Mouse (Mus musculus) hindbrain, embryonic 13.5 days (tissue): ENCODE data around the gene Usp54. TPM values are rescaled to one million over a fixed set of nuclear protein-coding genes. Genes with fewer than 3 reads are reported as not detected.
A peak's percentile ranks its signal among the peaks of the same experiment; 100 is the strongest.
"Not testable (repeated sequence)": the region's sequence is repeated elsewhere in the genome, so short reads cannot be mapped to it uniquely, and the experiment has no call there.

Experiments used
- ATAC-seq: fragments of 200-750 bp; cut with Nextera tagmentation; 2 replicates; pipeline ENCODE4 v1.8.0; 2017; ENCODE audit warnings: moderate TSS enrichment; ENCODE audit not compliant: low FRiP score
- H3K27ac ChIP-seq: fragments of 300-500 bp; sonication (generic); 2 replicates; pipeline ENCODE4 v1.5.1; 2015; ENCODE audit warnings: inconsistent platforms, mild to moderate bottlenecking, moderate library complexity
- H3K27me3 ChIP-seq: fragments of 300-500 bp; sonication (generic); 2 replicates; pipeline ENCODE4 v1.6.1; 2015; ENCODE audit warnings: mild to moderate bottlenecking, inconsistent platforms
- H3K36me3 ChIP-seq: fragments of 300-500 bp; sonication (generic); 2 replicates; pipeline ENCODE4 v1.6.1; 2015; ENCODE audit warnings: mild to moderate bottlenecking, inconsistent platforms
- H3K4me1 ChIP-seq: fragments of 300-500 bp; sonication (generic); replicated peaks from 2 replicates; pipeline ENCODE4 v1.6.1; 2015; ENCODE audit warnings: inconsistent platforms
- H3K4me2 ChIP-seq: fragments of 300-500 bp; sonication (generic); 2 replicates; pipeline ENCODE4 v1.6.1; 2015; ENCODE audit warnings: inconsistent platforms, mild to moderate bottlenecking, moderate library complexity
- H3K4me3 ChIP-seq: fragments of 300-500 bp; sonication (generic); 2 replicates; pipeline ENCODE4 v1.5.1; 2015; ENCODE audit warnings: mild to moderate bottlenecking, inconsistent platforms
- H3K9ac ChIP-seq: fragments of 300-500 bp; sonication (generic); 2 replicates; pipeline ENCODE4 v1.6.1; 2015; ENCODE audit warnings: mild to moderate bottlenecking, inconsistent platforms
- H3K9me3 ChIP-seq: fragments of 300-500 bp; sonication (generic); 2 replicates; pipeline ENCODE4 v1.6.1; 2016; ENCODE audit warnings: inconsistent platforms
- WGBS: fragments of 180-500 bp; shearing (Covaris S2); methylation state at CpG from one replicate; pipeline ENCODE4 v1.1.7; 2015; 5-methylcytosine and 5-hydroxymethylcytosine counted together
- polyA plus RNA-seq: library from polyadenylated mRNA; unstranded; fragments of >200 nt; fragmentation: Nextera tagmentation; extraction: Ambion mirVana; gene quantifications from 2 replicates; pipeline ENCODE4 v1.2.1, GENCODE M21; 2015

Gene Usp54
- polyA plus RNA-seq, 1 experiment from 2014 or later: 9.3 TPM

DNA sequence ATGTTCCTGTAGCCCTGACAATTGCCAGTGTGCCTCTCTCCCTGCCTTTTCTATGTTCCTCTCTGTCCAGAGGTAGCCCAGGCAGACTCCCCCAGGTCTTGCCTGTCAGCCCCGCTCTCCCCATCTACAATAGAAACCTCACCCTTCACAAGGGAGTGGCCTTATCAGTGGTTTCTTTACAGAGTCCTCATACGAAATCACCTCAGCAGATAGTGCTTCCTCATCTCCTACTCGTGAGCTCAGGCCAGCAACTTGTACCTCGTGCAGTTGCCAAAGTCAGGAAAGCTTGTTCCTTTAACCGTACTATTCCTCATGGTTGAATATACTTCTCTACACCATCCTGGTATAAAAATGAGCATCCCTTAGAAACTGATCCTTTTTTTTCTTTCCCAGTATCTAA, 53.4 kb downstream of the Usp54 start:
- peaks cover 39% of the 10 kb centered on the region for H3K36me3 ChIP-seq
- no peaks in the 10 kb centered on the region for H3K4me1 ChIP-seq
- H3K27me3 ChIP-seq: no peaks in the 10 kb centered on the region
- H3K9ac ChIP-seq: no peak overlapping the region
- ATAC-seq: no peak
- H3K4me2 ChIP-seq: no peak overlapping the region
- WGBS: 90% methylated on average over 5 of the region's 5 CpGs
- no peak overlapping the region for H3K27ac ChIP-seq
- no peak overlapping the region for H3K4me3 ChIP-seq
- H3K9me3 ChIP-seq: no peaks in the 10 kb centered on the region

DNA sequence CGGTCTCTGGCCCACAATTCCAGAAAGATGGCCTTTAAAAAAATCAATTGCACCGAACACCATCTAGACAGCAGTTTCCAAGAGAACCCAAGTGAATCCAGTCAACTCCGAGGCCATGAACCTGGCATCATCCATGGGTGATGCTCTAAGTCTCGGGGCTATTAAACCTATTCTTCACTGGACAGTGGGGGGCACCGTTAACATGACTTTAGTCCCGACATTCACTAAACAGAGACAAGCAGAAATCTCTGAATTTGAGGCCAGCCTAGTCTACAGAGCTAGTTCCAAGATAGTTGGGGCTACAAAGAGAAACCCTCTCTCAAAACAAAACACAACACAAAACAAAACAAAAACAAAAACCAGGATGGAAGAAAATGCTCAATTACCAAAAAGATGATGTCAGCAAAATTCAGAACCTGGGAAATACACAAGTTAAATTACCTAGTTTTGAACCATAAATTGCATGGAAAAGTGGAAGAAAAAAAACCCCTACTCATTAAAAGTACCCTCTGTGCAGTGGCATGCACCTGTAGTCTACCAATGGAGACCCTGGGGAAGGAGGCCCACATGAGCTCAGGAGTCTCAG, 61.9 kb downstream of the Usp54 start:
- no peak for ATAC-seq
- Histone ChIP-seq H3K4me2 (no peak overlapping the region), H3K9ac (no peak overlapping the region), H3K9me3 (no peaks in the 10 kb centered on the region), H3K4me1 (no peaks in the 10 kb centered on the region), H3K36me3 (peaks cover 30% of the 10 kb centered on the region), H3K27ac (no peak overlapping the region), H3K27me3 (no peaks in the 10 kb centered on the region), H3K4me3 (no peak overlapping the region)
- WGBS: 60% methylated on average over 6 of the region's 6 CpGs

DNA sequence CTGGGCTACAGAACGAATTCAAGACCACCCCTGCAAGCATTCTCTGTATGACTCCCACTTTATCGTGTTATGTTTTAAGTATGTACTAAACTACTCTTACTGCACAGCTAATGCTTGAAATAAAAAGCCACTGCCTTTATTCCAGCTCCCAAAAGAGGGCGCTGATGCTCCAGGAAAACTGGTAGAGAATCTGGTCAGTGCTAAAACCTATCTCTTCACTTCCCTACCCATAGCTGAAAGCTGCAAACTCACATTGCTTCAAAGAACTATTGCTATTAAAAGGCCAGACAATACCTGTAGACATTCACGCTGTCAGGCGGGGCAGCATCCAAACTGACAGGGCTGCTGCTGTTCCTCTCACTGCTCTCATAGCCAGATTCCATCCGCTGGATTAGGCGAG, 64.7 kb downstream of the Usp54 start:
- no peak overlapping the region for H3K27ac ChIP-seq
- H3K9me3 ChIP-seq: no peaks in the 10 kb centered on the region
- peaks cover 20% of the 10 kb centered on the region for H3K36me3 ChIP-seq
- H3K4me2 ChIP-seq: no peak overlapping the region
- no peaks in the 10 kb centered on the region for H3K4me1 ChIP-seq
- no peak overlapping the region for H3K9ac ChIP-seq
- 54% methylated on average over 7 of the region's 7 CpGs for WGBS
- no peaks in the 10 kb centered on the region for H3K27me3 ChIP-seq
- H3K4me3 ChIP-seq: no peak overlapping the region
- no peak for ATAC-seq

DNA sequence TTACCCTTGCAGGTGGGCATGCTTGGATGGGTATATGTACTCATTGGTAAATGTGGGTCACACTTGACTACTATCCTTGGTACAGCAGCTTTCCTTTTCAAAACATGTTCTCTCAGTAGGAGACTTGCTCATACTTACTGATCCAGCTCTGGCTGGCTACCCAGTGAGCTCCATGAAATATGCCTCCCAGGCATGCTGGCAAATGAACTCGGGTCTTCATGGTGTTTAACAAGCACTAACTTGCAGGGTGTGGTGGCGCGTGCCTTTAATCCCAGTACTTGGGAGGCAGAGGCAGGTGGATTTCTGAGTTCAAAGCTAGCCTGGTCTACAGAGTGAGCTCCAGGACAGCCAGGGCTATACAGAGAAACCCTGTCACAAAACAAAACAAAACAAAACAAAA, 67.7 kb downstream of the Usp54 start:
- not testable (repeated sequence) for H3K27me3 ChIP-seq, H3K4me3 ChIP-seq, H3K4me2 ChIP-seq, H3K4me1 ChIP-seq, H3K27ac ChIP-seq, ATAC-seq, H3K9ac ChIP-seq, H3K9me3 ChIP-seq
- 92% methylated on average over 3 of the region's 3 CpGs for WGBS
- peaks cover 37% of the 10 kb centered on the region for H3K36me3 ChIP-seq

DNA sequence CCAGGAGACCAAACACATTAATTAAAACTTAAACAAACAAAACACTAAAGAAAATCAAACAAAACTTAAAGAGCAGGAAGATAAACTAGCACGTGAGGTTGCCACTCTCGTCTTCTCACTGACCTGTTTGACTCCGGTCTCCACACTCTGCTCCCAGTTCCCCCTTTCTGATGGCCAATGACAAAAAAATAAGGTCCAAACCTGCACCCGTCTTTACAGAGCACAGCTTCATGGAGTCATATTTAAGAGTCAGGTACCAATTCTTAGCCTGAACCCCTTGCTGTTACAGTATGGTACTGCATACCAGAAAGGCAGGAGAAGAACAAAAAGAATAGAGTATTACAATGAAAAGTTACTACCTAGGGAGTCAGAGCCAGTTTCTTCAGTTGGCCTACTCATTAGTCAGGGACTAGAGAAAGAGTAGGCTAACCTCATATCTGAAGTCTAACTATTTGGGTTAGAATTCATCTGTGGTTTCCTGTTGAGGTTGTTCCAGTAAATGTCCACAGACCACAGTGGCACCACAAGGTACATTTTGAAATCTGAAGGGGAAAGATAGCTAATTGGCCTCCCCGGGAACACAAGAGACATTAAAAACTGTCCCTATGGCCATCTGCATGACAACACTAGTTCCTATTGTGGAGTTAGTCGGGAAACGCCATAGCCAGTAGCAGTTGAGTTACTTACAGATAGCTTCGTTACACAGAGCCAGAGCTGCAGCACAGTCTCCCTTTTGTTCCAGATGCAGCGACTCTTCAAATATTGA, 75.4 kb downstream of the Usp54 start:
- H3K9me3 ChIP-seq: no peaks in the 10 kb centered on the region
- no peak for ATAC-seq
- no peak overlapping the region for H3K4me2 ChIP-seq
- WGBS: 82% methylated on average over 9 of the region's 9 CpGs
- H3K27ac ChIP-seq: no peak overlapping the region
- H3K27me3 ChIP-seq: no peaks in the 10 kb centered on the region
- no peaks in the 10 kb centered on the region for H3K4me1 ChIP-seq
- no peak overlapping the region for H3K9ac ChIP-seq
- no peak overlapping the region for H3K4me3 ChIP-seq
- peaks cover 66% of the 10 kb centered on the region for H3K36me3 ChIP-seq

DNA sequence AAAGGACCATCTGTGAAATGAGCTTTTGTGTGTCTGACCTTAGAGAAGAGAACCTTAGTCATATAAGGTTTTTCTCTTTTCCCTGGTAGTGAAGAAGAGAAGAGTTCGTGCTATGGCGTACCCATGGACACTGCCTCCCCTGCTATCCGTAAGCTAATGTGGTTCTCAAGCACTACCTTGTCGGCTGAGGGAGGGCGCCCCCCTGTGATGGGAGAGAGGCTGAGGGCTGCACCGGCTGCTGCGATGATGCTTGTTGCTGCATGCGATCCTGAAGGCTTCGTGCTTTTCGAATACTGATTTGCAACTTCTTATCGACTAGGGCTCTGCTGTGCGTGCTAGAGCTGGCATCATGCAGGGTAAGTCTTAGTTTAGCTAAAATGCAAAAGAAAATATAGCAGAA, 76.2 kb downstream of the Usp54 start:
- Histone ChIP-seq H3K4me3 (no peak overlapping the region), H3K9me3 (no peaks in the 10 kb centered on the region), H3K27ac (no peak overlapping the region), H3K4me2 (no peak overlapping the region), H3K27me3 (no peaks in the 10 kb centered on the region), H3K4me1 (no peaks in the 10 kb centered on the region), H3K9ac (no peak overlapping the region), H3K36me3 (peaks cover 61% of the 10 kb centered on the region)
- ATAC-seq: no peak
- WGBS: 78% methylated on average over 12 of the region's 12 CpGs

DNA sequence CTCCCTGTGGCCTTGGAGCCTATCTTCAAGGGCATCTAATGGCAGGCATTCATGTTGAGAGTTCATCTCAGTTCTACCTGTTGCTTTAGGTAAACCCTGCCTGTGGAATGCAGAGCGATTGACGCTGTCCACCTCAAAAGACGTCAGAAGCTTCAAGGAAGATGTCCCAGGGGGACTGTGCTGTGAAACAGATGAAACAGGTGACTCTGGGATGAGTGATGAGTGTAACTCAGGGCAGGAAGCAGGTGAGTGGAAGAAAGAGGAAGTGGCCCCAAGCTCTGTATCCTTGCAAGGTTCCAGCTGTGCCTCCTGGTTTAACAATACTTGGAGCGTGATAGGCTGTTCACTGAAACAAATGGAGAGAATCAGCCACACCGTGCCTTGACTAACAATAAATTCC, 79.0 kb downstream of the Usp54 start:
- H3K27ac ChIP-seq: no peak overlapping the region
- peaks cover 50% of the 10 kb centered on the region for H3K36me3 ChIP-seq
- no peak overlapping the region for H3K4me2 ChIP-seq
- H3K27me3 ChIP-seq: no peaks in the 10 kb centered on the region
- H3K9ac ChIP-seq: no peak overlapping the region
- no peaks in the 10 kb centered on the region for H3K4me1 ChIP-seq
- no peaks in the 10 kb centered on the region for H3K9me3 ChIP-seq
- 90% methylated on average over 5 of the region's 5 CpGs for WGBS
- H3K4me3 ChIP-seq: no peak overlapping the region
- ATAC-seq: no peak

- 91% methylated on average over 2 of the region's 2 CpGs for WGBS
- Histone ChIP-seq H3K9ac (no peak overlapping the region), H3K27ac (no peak overlapping the region), H3K36me3 (peaks cover 39% of the 10 kb centered on the region), H3K9me3 (no peaks in the 10 kb centered on the region), H3K27me3 (no peaks in the 10 kb centered on the region), H3K4me2 (no peak overlapping the region), H3K4me3 (no peak overlapping the region), H3K4me1 (peaks cover 6% of the 10 kb centered on the region)
- no peak for ATAC-seq
These were observed 90.7 kb downstream of the Usp54 start for GRCm38 (mm10) chr14:20550136-20550535.

GRCm38 (mm10) chr14:20546415-20546814, 94.4 kb downstream of the Usp54 start, which contains the start of gene Ppp3cb:
Gene Ppp3cb (minus strand): TSS chr14:20546573.
- H3K9me3 ChIP-seq: no peaks in the 10 kb centered on the region
- peak within 1 kb of the TSS; percentile 63 for H3K4me2 ChIP-seq
- peak within 1 kb of the TSS; percentile 92 for H3K4me3 ChIP-seq
- H3K4me1 ChIP-seq: peaks cover 19% of the 10 kb centered on the region
- H3K27me3 ChIP-seq: no peaks in the 10 kb centered on the region
- ATAC-seq: peak; percentile 93
- peaks cover 29% of the 10 kb centered on the region for H3K36me3 ChIP-seq
- under 1% methylated on average over 29 of the region's 29 CpGs for WGBS
- peak within 1 kb of the TSS; percentile 96 for H3K9ac ChIP-seq
- H3K27ac ChIP-seq: peak within 1 kb of the TSS; percentile 98

DNA sequence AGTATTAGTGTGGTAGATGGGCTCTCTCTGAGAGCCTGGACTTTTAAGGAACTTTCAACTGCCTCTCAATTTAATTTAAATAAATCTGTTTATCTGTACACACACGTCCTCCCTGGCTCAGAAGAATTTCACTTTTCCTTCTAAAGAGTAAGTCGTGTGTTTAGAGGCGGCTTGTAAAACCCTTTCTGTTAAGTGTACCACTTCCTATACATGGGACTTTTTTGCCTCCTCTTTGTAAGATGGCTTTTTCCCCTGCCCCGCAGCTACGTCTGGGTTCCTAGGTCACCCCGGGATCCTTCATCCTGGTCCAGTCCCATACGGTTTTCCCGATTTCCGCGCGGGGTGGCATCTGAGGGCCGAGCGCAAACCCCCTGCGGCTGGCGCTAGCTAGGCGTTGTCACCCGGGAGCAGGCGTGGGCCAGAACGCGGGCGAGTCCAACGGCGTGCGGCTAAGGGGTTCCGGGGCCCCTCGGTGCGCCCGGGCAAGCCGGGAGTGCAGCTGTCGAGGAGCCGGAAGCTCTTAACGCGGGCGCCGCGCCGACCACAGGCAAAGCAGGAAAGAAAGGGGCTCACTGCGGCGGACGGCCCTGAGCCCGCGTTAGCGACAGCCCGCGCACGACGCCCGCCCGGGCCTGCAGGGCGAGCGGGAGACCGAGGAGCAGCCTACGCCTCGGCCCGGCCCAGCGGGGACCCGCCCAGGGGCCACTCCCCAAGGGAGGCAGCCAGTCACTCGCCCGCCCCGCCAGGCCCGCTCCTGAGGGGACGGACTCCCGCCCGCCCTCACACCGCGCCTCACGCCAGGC, 95.1 kb downstream of the Usp54 start:
- WGBS: under 1% methylated on average over 53 of the region's 67 CpGs
- Histone ChIP-seq H3K27me3 (no peaks in the 10 kb centered on the region), H3K36me3 (peaks cover 24% of the 10 kb centered on the region), H3K4me1 (peaks cover 19% of the 10 kb centered on the region), H3K9me3 (no peaks in the 10 kb centered on the region), H3K9ac (peak overlapping the region; percentile 96), H3K4me2 (peak overlapping the region; percentile 63), H3K27ac (peak overlapping the region; percentile 98), H3K4me3 (peak overlapping the region; percentile 92)
- peak; percentile 95 for ATAC-seq

GRCm38 (mm10) chr14:20544467-20545411, 96.1 kb downstream of the Usp54 start:
- H3K9me3 ChIP-seq: no peaks in the 10 kb centered on the region
- H3K4me2 ChIP-seq: peak overlapping the region; percentile 63
- no peak overlapping the region for H3K9ac ChIP-seq
- WGBS: 72% methylated on average over 7 of the region's 7 CpGs
- no peak for ATAC-seq
- H3K27me3 ChIP-seq: no peaks in the 10 kb centered on the region
- peak overlapping the region; percentile 92 for H3K4me3 ChIP-seq
- no peak overlapping the region for H3K27ac ChIP-seq
- H3K36me3 ChIP-seq: peaks cover 16% of the 10 kb centered on the region
- peaks cover 19% of the 10 kb centered on the region for H3K4me1 ChIP-seq
